Mouse (Mus musculus) olfactory bulb, adult 2 months (tissue): ENCODE measurements around the gene Tinagl1.

Experiments used
- CTCF ChIP-seq: fragments of 200-500 bp; IDR thresholded peaks from 2 replicates; pipeline ENCODE4 v1.5.1; 2012; ENCODE audit warnings: low read depth, mild to moderate bottlenecking, low read length, moderate library complexity; ENCODE audit not compliant: insufficient read depth
- POLR2A ChIP-seq: fragments of 200-500 bp; IDR thresholded peaks from 2 replicates; pipeline ENCODE4 v1.6.1; 2012; ENCODE audit warnings: mild to moderate bottlenecking, low read depth, low read length, moderate library complexity; ENCODE audit not compliant: insufficient read depth

- TF ChIP-seq CTCF = no peak
- no peak for TF ChIP-seq POLR2A
These were observed 50.8 kb downstream of the Tinagl1 start for GRCm38 (mm10) chr4:130124110-130124509.
